ENCODE assay signal across 18 mouse cellular contexts in the genomic region with DNA sequence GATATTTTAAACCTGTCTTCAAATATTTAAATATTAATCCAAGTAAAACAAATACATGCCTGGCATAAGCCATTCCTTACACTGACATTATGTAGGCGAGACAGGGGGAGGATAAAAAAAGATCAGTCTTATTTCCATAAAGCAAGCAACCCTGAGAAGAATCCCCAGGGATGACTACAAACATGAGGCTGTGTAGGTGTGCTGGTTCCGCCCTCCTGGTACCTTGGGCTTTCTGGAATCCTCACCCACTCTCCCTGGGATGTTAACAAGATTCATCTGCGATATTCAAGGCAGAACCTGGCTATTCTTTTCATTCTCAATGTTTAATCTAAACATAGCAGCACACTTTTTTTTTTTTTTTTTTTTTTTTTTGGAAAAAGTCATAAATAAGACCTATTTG.
"Had no signal": no experiment of that assay in that cellular context is flagged by ENCODE, and none has a peak within 500 bp of the region (broad histone marks: within the 10 kb centered on the region; RNA-seq: fewer than 3 reads in every experiment).

No protein-coding gene starts in this region.

- H3K9ac ChIP-seq: liver, embryonic 13.5 days; midbrain, embryonic 12.5 days; neural tube, embryonic 13.5 days had no signal

- DNase-seq: kidney, adult 18-20 months; kidney, adult 9 months; kidney, postnatal 14 days; liver, embryonic 13.5 days; lung, adult 2 months; lung, postnatal 14 days; lung, postnatal 4 days; retina, postnatal 1 day; right cerebral cortex, postnatal 4 days; thymus, adult 2 months; thymus, postnatal 14 days; thymus, postnatal 4 days had no signal

- H3K4me2 ChIP-seq: liver, embryonic 13.5 days; midbrain, embryonic 12.5 days; neural tube, embryonic 13.5 days had no signal

- H3K4me3 ChIP-seq: liver, embryonic 13.5 days; midbrain, embryonic 12.5 days; myocyte; neural tube, embryonic 13.5 days had no signal

- H3K27me3 ChIP-seq: liver, embryonic 13.5 days; midbrain, embryonic 12.5 days; neural tube, embryonic 13.5 days had no signal

- ATAC-seq: intestine, embryonic 16.5 days; midbrain, embryonic 16.5 days had no signal

- H3K4me1 ChIP-seq: liver, embryonic 13.5 days; midbrain, embryonic 12.5 days; neural tube, embryonic 13.5 days had no signal

- H3K36me3 ChIP-seq: liver, embryonic 13.5 days; midbrain, embryonic 12.5 days; neural tube, embryonic 13.5 days had no signal

- H3K9me3 ChIP-seq: liver, embryonic 13.5 days; midbrain, embryonic 12.5 days; neural tube, embryonic 13.5 days had no signal

- H3K27ac ChIP-seq: liver, embryonic 13.5 days; midbrain, embryonic 12.5 days; neural tube, embryonic 13.5 days; stomach, postnatal 0 days had no signal
